Mouse (Mus musculus) liver, embryonic 14.5 days (tissue): Measurements from ENCODE around the gene Mtrex.

Source experiments
- CTCF ChIP-seq: IDR thresholded peaks from 2 replicates; pipeline ENCODE4 v1.5.1; 2016; ENCODE audit warnings: antibody characterized with exemption, low read depth, control low read depth
- EP300 ChIP-seq: IDR thresholded peaks from 2 replicates; pipeline ENCODE4 v1.6.1; 2016; ENCODE audit warnings: antibody characterized with exemption, low read depth

DNA sequence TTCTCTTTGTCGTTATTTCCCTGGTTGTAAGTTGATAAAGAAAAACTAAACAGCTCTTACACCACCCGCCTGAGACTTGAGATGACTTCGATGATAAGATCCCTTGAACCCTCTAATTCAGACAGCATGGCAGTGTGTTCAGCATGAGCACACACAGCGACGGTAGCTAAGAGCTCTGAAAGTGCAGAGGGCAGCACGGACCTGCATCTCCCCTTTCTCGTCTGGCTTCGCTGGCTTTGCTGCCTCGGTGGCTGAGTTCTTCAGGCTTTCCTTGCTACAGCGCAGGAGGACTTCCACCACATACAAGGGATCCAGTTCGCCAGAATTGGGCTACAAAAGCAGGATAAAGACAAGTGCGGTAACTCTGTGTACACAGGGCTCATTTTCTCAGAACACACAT is 40.0 kb downstream of the Mtrex start:
- TF ChIP-seq CTCF (no peak), EP300 (no peak)
